Mouse (Mus musculus): ENCODE results near the gene Kctd13. TPM values are rescaled to one million over a fixed set of nuclear protein-coding genes. Genes with fewer than 3 reads are reported as not detected.

The Kctd13 gene
- 26.0 and 28.2 TPM in 2 replicates for polyA plus RNA-seq (2012; rRNA removed)

DNA sequence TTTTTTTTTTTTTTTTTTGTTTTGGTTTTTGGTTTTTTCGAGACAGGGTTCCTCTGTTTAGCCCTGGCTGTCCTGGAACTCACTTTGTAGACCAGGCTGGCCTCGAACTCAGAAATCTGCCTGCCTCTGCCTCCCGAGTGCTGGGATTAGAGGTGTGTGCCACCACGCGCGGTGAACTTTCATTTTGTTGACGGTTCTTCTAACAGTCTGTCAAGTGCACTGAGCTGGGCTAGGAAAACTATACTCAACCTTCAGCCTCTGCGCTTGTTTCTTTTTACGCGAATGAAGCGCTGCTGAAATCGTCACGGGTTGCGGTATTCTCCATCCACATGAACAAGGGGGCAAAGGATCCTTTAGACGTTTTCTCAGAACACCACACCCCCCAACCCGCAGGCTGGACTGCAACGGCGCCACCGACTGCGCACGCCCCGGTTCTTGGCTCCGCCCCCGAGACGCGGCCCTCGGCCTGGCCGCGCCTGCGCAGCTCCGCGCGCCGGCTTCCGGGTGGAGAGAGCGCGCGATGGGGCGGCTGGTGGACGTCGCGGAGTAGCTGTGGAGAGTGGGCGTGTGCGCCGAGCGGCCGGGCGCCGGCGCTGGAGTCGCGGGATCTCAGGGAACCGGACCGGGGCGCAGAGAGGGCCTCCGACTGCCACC lies at the start of gene Kctd13:
TSS of gene Kctd13 (plus strand) at position 496 of the 654 bp plus-strand sequence.

DNA sequence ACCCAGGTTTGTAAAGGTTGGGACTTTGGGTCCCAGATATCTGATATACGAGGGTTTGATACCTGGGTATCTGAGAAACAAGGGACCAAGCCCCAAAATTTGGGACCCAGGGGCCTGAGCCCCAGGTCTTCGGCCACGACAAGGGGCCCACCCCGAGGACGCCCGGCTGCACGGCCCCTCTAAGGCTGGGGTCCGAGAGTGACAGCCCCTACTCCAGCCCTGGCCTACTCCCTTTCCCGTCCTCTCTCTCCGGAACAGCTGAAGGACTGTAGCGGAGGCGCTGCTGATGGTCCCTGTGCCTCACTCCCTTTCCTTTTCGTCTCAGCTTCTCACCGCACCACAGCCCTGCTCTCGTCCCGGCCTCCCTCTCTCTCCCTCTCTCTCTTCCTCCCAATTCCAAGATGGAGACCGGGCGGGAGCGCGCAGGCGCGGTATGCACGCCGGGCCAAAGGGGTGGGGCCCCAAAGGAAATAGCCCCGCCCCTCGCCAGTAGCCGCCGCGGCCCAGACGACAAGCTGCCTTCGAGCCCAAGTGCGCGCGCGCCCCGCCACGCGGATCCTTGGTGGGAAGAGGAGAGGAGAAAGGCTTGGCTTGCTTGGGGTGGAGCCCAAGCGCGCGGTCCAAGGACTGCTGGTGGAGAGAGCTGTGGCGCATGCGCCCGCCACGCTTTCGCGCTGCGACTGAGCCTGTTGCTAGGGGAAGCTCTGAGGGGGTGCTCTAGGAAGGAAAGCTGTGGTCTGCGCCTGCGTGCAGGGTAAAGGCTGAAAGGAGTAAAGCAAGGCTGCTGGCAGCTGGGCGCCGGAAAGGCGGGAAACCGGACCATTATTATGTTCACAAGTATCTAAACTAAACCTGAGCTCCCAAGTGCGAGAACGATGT lies 44.2 kb upstream of the Kctd13 start, which contains the start of gene Taok2:
TSS of gene Taok2 (minus strand) at position 418 of the 879 bp plus-strand sequence.

DNA sequence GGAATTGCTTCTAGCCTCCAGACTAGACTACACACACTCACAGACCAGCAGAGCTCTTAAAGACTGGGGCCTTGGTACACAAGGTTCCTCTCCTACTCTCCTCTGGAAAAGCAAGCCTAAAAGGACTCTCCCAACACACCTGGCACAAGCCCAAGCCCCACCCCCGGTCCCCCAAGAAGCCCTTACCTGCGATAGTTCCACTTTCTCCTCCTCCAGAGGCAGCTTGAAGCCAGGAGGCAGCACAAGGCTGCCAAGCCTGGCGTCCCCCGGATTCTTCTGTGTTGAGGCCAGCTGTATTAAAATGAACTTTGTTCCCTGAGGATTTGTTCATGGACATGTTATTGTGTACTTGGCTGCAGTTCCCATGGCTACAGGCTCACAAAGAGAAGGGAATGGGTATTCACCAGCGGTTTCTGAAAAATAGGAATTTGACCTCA lies 6.0 kb upstream of the Kctd13 start, which contains the start of gene Tmem219:
TSS of gene Tmem219 (minus strand) at position 294 of the 437 bp plus-strand sequence.

DNA sequence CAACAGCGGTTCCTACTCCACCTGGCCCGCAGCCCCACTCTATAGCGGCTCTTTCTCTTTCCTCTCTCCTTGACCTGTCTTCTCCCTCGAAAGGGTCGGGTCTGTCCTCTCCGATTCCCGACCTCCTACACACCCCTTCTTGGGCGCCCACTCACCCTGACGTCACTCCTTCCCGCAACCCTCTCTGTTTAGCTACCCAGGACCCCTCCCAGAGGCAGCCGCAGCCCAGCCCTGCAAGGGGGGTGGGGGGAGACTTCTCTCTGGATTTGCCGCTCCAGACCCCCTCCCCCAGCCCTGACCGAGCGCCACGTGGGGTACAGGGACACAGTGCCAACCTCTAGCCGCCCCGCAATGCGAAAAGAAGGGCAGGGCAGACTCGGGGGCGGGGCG lies 20.7 kb downstream of the Kctd13 start, which contains the start of gene Asphd1:
TSS of gene Asphd1 (minus strand) at position 180 of the 390 bp plus-strand sequence.

DNA sequence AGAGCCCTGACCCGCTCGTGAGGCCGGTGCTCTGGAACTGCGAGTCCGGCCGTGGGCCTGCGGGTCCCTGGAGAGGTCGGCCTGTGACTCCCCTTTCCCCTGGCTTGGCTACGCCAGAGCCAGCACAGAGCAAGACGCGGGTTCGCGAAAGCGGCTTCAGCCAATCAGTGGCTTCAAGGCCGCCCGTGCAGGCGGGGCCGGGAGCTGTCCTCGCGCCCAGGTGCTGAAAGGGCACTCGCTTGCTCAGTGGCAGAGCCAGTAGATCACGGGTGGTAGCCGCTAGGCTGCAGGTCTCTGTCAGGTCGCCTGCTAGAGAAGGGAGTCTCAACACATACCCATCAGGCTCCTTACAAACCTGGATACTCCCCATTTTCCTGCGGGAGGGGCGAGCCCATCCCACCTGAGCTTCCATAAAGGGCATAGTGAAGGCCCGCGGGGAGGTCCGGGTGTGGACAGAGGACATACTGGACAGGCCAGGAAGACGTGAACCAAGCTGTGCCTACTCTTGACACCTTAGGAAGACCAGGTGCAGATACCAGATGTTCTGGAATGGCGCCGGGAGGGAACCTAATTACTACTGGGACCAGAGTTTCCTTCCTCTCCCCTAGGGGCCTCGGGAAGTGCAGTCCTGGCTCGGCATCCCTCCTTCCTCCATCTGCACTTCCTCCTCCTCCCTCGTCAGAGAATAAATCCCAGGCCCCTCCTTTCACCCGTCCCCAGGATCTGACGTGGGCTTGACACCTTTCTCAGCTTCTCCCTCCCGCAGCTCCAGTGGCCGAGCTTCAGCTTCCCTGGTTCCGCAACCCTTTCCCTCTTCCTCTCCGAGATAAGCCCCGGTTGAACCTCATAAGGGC lies 21.3 kb downstream of the Kctd13 start, which contains the start of gene Sez6l2:
TSS of gene Sez6l2 (plus strand) at position 771 of the 854 bp plus-strand sequence.

DNA sequence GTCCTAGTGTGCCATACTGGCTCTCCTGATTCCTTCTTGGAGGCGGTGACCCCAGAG lies 47.0 kb downstream of the Kctd13 start, which contains the start of gene Cdipt:
TSS of gene Cdipt (plus strand) at position 22 of the 57 bp plus-strand sequence.

DNA sequence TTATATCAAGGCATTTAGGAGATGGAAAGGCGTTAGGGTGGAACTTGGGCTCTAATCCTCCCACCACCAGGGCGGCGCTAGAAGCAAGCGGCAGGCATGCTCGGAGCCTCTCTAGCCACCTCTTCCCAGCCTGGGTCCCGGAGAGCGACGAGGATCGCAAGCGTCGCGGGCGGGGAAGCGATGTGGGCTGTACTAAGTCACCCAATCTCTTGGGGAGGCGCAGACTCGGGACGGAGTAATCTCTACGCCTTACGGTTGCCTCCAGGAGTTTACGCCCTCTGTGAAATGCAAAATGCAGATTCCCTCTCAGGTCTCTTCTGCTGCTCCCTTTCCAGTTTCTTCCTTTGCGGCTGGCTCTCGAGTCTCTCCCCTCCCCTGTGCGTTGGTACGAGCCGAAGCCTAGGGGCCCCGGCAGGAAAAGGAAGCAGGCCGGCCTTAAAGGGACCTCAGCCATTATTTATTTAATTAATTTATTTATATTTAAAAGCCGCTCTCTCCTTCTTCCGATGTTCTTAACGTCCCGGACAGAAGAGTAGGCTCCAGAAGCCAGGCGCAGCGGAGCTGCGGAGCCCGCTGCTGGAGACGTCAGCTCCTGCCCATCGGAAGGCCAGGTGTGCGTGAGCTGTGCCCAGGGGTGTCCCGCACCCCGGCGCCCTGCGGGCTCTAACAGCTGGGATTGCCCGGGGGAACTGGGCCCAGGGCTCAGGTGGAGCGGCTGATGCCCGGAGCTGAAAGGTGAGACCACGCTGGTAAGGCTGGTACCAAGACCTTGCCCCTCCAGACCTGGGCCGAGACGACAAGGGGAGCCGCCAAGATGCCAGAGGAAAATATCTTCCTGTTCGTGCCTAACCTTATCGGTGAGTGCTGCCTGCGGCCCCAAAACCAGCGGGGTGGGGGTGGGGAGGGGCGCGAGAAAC lies 47.5 kb downstream of the Kctd13 start, which contains the start of gene Cdiptos:
TSS of gene Cdiptos (minus strand) at position 149 of the 917 bp plus-strand sequence.

Other genes with a start within 250 kb of the Kctd13 start
- 57.0 and 128 TPM in 2 replicates for gene Bola2, start 233.5 kb upstream of the Kctd13 start, polyA plus RNA-seq (2012; rRNA removed)
- gene Slx1b, start 233.1 kb upstream of the Kctd13 start, polyA plus RNA-seq (2012; rRNA removed): 26.9 and 29.2 TPM in 2 replicates
- gene Coro1a, start 221.1 kb upstream of the Kctd13 start, polyA plus RNA-seq (2012; rRNA removed): 36.3 and 47.5 TPM in 2 replicates
- 70.2 and 101 TPM in 2 replicates for gene Mapk3, start 169.3 kb upstream of the Kctd13 start, polyA plus RNA-seq (2012; rRNA removed)
- gene Gdpd3, start 162.5 kb upstream of the Kctd13 start, polyA plus RNA-seq (2012; rRNA removed): 8.5 and 8.8 TPM in 2 replicates
- 80.9 and 93.6 TPM in 2 replicates for gene Ypel3, start 151.9 kb upstream of the Kctd13 start, polyA plus RNA-seq (2012; rRNA removed)
- 1.1 and 1.5 TPM in 2 replicates for gene Tbx6, start 147.4 kb upstream of the Kctd13 start, polyA plus RNA-seq (2012; rRNA removed)
- gene Ppp4c, start 136.4 kb upstream of the Kctd13 start, polyA plus RNA-seq (2012; rRNA removed): 268 and 290 TPM in 2 replicates
- gene Fam57b, start 131.2 kb upstream of the Kctd13 start, polyA plus RNA-seq (2012; rRNA removed): 23.7 and 32.0 TPM in 2 replicates
- not detected in 2 replicates for gene 4930451I11Rik, start 97.2 kb upstream of the Kctd13 start, polyA plus RNA-seq (2012; rRNA removed)
- gene Doc2a, start 81.5 kb upstream of the Kctd13 start, polyA plus RNA-seq (2012; rRNA removed): 4.1 and 5.6 TPM in 2 replicates
- 186 and 304 TPM in 2 replicates for gene Hirip3, start 66.9 kb upstream of the Kctd13 start, polyA plus RNA-seq (2012; rRNA removed)
- gene Ino80e, start 66.5 kb upstream of the Kctd13 start, polyA plus RNA-seq (2012; rRNA removed): 63.3 and 64.6 TPM in 2 replicates
- gene Taok2, start 44.2 kb upstream of the Kctd13 start, polyA plus RNA-seq (2012; rRNA removed): 102 and 154 TPM in 2 replicates
- 23.2 and 23.4 TPM in 2 replicates for gene Tmem219, start 6.0 kb upstream of the Kctd13 start, polyA plus RNA-seq (2012; rRNA removed)
- gene Asphd1, start 20.7 kb downstream of the Kctd13 start, polyA plus RNA-seq (2012; rRNA removed): 2.8 and 7.1 TPM in 2 replicates
- 14.5 and 15.0 TPM in 2 replicates for gene Sez6l2, start 21.7 kb downstream of the Kctd13 start, polyA plus RNA-seq (2012; rRNA removed)
- 72.5 and 93.7 TPM in 2 replicates for gene Cdipt, start 47.0 kb downstream of the Kctd13 start, polyA plus RNA-seq (2012; rRNA removed)
- gene Cdiptos, start 47.2 kb downstream of the Kctd13 start, polyA plus RNA-seq (2012; rRNA removed): 0.78 and 0.83 TPM in 2 replicates
- gene Mvp, start 85.7 kb downstream of the Kctd13 start, polyA plus RNA-seq (2012; rRNA removed): 4.1 and 6.1 TPM in 2 replicates
- 0.20 and 0.56 TPM in 2 replicates for gene Pagr1b, start 87.6 kb downstream of the Kctd13 start, polyA plus RNA-seq (2012; rRNA removed)
- 5.7 and 15.9 TPM in 2 replicates for gene Pagr1a, start 88.5 kb downstream of the Kctd13 start, polyA plus RNA-seq (2012; rRNA removed)
- gene Gm42742, start 92.2 kb downstream of the Kctd13 start, polyA plus RNA-seq (2012; rRNA removed): 97.7 and 244 TPM in 2 replicates
- 4.3 and 19.0 TPM in 2 replicates for gene Prrt2, start 92.3 kb downstream of the Kctd13 start, polyA plus RNA-seq (2012; rRNA removed)
- gene Maz, start 98.2 kb downstream of the Kctd13 start, polyA plus RNA-seq (2012; rRNA removed): 298 and 328 TPM in 2 replicates
- gene Kif22, start 113.6 kb downstream of the Kctd13 start, polyA plus RNA-seq (2012; rRNA removed): 99.9 and 158 TPM in 2 replicates
- gene Zg16, start 158.4 kb downstream of the Kctd13 start, polyA plus RNA-seq (2012; rRNA removed): 0.22 TPM in 1 of 2 replicates, not detected in the other
- gene AI467606, start 162.5 kb downstream of the Kctd13 start, polyA plus RNA-seq (2012; rRNA removed): 1.0 and 1.3 TPM in 2 replicates
- gene Qprt, start 193.3 kb downstream of the Kctd13 start, polyA plus RNA-seq (2012; rRNA removed): 4.3 and 7.2 TPM in 2 replicates
- gene Spn, start 208.9 kb downstream of the Kctd13 start, polyA plus RNA-seq (2012; rRNA removed): 0.93 and 1.4 TPM in 2 replicates